Mouse (Mus musculus): ENCODE data around the gene Ccdc24.

GRCm38 (mm10) chr4:117918261-117918660, 45.9 kb upstream of the Ccdc24 start:
- TF ChIP-seq MAX (IDR thresholded peaks at IDR 0.05; ENCODE audit: low read length) (0 out of 2 replicates have a peak, but pooled peaks have one; percentile 14), EP300 (IDR thresholded peaks at IDR 0.05; ENCODE audit: low read depth in 1 of 2, low read length in 2 of 2) (no peak; a peak in 1 of 4 replicates), CTCF (IDR thresholded peaks at IDR 0.05 in 2 of 3, conservative IDR thresholded peaks at IDR 0.05 in 1 of 3; ENCODE audit: control insufficient read depth in 1 of 3, insufficient read depth in 1 of 3, low read depth in 2 of 3, low read length in 3 of 3, poor library complexity in 1 of 3, severe bottlenecking in 1 of 3) (no peak), CHD2 (IDR thresholded peaks at IDR 0.05; ENCODE audit: low read length) (no peak), BHLHE40 (IDR thresholded peaks at IDR 0.05; ENCODE audit: borderline replicate concordance, low read depth, low read length) (no peak), USF1 (IDR thresholded peaks at IDR 0.05; ENCODE audit: low read depth, low read length) (no peak)

All from MEL (cell line).